Mouse (Mus musculus) myocyte (in vitro differentiated cells): ENCODE results near the gene Srgap2. TPM values are rescaled to one million over a fixed set of nuclear protein-coding genes. Genes with fewer than 3 reads are reported as not detected.

Experiments used
- H3K27me3 ChIP-seq: one replicate; pipeline ENCODE4 v1.6.1; 2011; ENCODE audit not compliant: control insufficient read depth, insufficient read depth, insufficient read length
- H3K36me3 ChIP-seq: one replicate; pipeline ENCODE4 v1.6.1; 2011; ENCODE audit not compliant: control insufficient read depth, insufficient read depth
- H3K4me2 ChIP-seq: one replicate; pipeline ENCODE4 v1.6.1; 2011; ENCODE audit warnings: low read depth, control low read depth
- H3K4me3 ChIP-seq: one replicate; pipeline ENCODE4 v1.5.1; 2011; ENCODE audit warnings: mild to moderate bottlenecking, control low read depth, moderate library complexity
- H3K79me2 ChIP-seq: one replicate; pipeline ENCODE4 v1.6.1; 2011; ENCODE audit not compliant: control insufficient read depth, insufficient read depth
- H3ac ChIP-seq: one replicate; pipeline ENCODE4 v1.6.1; 2011; ENCODE audit not compliant: control insufficient read depth, insufficient read length
- CEBPB ChIP-seq: IDR thresholded peaks from 2 replicates; pipeline ENCODE4 v1.6.1; 2011; ENCODE audit warnings: mild to moderate bottlenecking, moderate library complexity; ENCODE audit not compliant: poor library complexity, insufficient read depth, severe bottlenecking
- E2F4 ChIP-seq: IDR thresholded peaks from one replicate; pipeline ENCODE4 v1.6.1; 2011; ENCODE audit warnings: mild to moderate bottlenecking, control low read depth, moderate library complexity; ENCODE audit not compliant: insufficient read depth
- MAX ChIP-seq: IDR thresholded peaks from one replicate; pipeline ENCODE4 v1.6.1; 2011; ENCODE audit warnings: low read depth, mild to moderate bottlenecking, control low read depth
- MYOD1 ChIP-seq, 3 experiments: IDR thresholded peaks; one replicate each; pipeline ENCODE4 v1.6.1; 2011; ENCODE audit warnings: control low read depth in 2 of 3, low read depth in 2 of 3, mild to moderate bottlenecking in 2 of 3, moderate library complexity in 1 of 3; ENCODE audit not compliant: insufficient read length in 2 of 3, control insufficient read depth in 1 of 3
- MYOG ChIP-seq, 3 experiments: IDR thresholded peaks; one replicate each; pipeline ENCODE4 v1.6.1; 2011; ENCODE audit warnings: control low read depth in 2 of 3, low read depth in 2 of 3, mild to moderate bottlenecking in 2 of 3; ENCODE audit not compliant: insufficient read length in 2 of 3, control insufficient read depth in 1 of 3, insufficient read depth in 1 of 3
- POLR2A ChIP-seq: IDR thresholded peaks from one replicate; pipeline ENCODE4 v1.6.1; 2011; ENCODE audit warnings: low read depth, mild to moderate bottlenecking, control low read depth, moderate library complexity; ENCODE audit not compliant: insufficient read length
- POLR2AphosphoS2 ChIP-seq: IDR thresholded peaks from one replicate; pipeline ENCODE4 v1.6.1; 2011; ENCODE audit warnings: low read depth, control low read depth; ENCODE audit not compliant: insufficient read length
- REST ChIP-seq: IDR thresholded peaks from one replicate; pipeline ENCODE4 v1.6.1; 2011; ENCODE audit warnings: mild to moderate bottlenecking, control low read depth, moderate library complexity; ENCODE audit not compliant: insufficient read depth, insufficient read length
- SRF ChIP-seq: IDR thresholded peaks from one replicate; pipeline ENCODE4 v1.6.1; 2011; ENCODE audit warnings: low read depth; ENCODE audit not compliant: control insufficient read depth, insufficient read length
- TCF12 ChIP-seq: IDR thresholded peaks from one replicate; pipeline ENCODE4 v1.6.1; 2011; ENCODE audit warnings: mild to moderate bottlenecking, control low read depth; ENCODE audit not compliant: poor library complexity, insufficient read depth, severe bottlenecking
- TCF3 ChIP-seq: IDR thresholded peaks from one replicate; pipeline ENCODE4 v1.6.1; 2011; ENCODE audit warnings: low read depth, control low read depth; ENCODE audit not compliant: insufficient read length
- USF1 ChIP-seq: IDR thresholded peaks from one replicate; pipeline ENCODE4 v1.6.1; 2011; ENCODE audit warnings: low read depth, mild to moderate bottlenecking, control low read depth, moderate library complexity
- polyA plus RNA-seq: library from polyadenylated mRNA; unstranded; fragments of >200 nt; fragmentation: generic; extraction: Trizol; gene quantifications from one replicate; pipeline ENCODE4 v1.2.1, GENCODE M21; 2012; ENCODE audit warnings: missing spikeins

Srgap2 gene
- polyA plus RNA-seq, 1 experiment = 19.1 TPM

DNA sequence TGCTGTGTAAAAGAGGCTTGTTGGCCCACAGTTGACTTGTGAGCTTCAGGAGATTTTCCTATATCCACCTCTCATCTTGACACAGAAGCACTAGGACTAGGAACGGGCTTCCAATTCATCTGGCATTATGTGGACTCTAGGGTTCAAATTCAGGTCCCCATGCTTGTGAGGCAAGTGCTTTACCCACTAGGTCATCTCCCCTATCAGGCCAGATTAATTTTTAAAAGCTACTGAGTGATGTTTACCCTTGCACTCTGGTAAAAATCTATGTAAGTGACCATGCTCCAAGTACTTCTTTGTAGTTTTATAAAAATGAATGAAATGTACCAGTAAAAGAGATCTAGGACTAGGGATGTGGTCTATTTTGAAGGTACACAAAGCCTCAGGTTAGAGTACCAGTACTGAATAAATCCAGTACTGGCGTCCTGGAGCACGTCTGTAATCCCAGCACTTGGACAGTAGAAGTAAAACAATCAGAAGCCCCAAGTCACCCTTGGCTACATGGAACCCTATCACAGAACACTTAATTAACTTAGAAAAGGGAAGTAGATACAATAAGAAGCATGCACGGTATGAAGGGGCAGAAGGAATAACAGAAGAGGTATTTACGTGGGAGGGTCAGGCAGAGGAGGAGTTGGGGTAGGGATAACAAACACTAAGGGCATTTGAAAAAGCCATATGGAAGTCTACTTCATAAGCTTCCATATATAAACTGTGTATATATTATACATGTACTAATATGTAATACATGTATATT, 40.9 kb downstream of the Srgap2 start:
- Histone ChIP-seq H3K4me3 (no peak overlapping the region), H3K36me3 (no peaks in the 10 kb centered on the region), H3ac (no peak overlapping the region), H3K4me2 (no peak overlapping the region), H3K27me3 (no peaks in the 10 kb centered on the region), H3K79me2 (peaks cover 82% of the 10 kb centered on the region)
- no peak for TF ChIP-seq POLR2AphosphoS2
- no peak for TF ChIP-seq SRF
- no peak for TF ChIP-seq POLR2A
- no peak for TF ChIP-seq MYOG (IDR thresholded peaks at IDR 0.05; ENCODE audit: control insufficient read depth in 1 of 3, insufficient read depth in 1 of 3, insufficient read length in 2 of 3, low read depth in 2 of 3)
- TF ChIP-seq USF1 = no peak
- no peak for TF ChIP-seq CEBPB
- no peak for TF ChIP-seq MYOD1 (IDR thresholded peaks at IDR 0.05; ENCODE audit: control insufficient read depth in 1 of 3, insufficient read length in 2 of 3, low read depth in 2 of 3)
- TF ChIP-seq TCF3 = no peak
- TF ChIP-seq MAX = no peak
- no peak for TF ChIP-seq REST
- no peak for TF ChIP-seq TCF12
- no peak for TF ChIP-seq E2F4

DNA sequence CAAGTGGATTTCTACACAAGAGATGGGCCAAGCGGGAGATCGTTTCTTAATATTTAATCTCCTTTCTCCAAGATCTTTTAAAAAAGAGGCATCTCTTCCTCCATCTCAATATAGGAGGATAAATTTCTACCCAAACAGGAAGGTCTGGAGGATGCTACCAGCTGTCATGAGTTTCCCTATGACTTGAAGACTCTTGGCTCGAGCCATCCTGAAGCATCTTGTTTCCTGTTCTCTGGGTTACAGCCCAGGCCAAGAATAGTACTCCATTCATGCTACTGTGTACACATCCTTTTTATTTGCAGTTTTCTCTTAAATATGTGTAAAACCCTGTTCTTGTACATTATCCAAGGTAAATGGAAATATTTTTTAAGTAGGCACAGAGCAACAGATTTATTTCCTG, 44.9 kb downstream of the Srgap2 start:
- Histone ChIP-seq H3K36me3 (no peaks in the 10 kb centered on the region), H3K4me3 (no peak overlapping the region), H3ac (no peak overlapping the region), H3K79me2 (peaks cover 60% of the 10 kb centered on the region), H3K27me3 (no peaks in the 10 kb centered on the region), H3K4me2 (no peak overlapping the region)
- TF ChIP-seq POLR2A (no peak), E2F4 (no peak), TCF3 (no peak), SRF (no peak), POLR2AphosphoS2 (no peak), USF1 (no peak), TCF12 (no peak), CEBPB (no peak), MYOD1 (IDR thresholded peaks at IDR 0.05; ENCODE audit: control insufficient read depth in 1 of 3, insufficient read length in 2 of 3, low read depth in 2 of 3) (no peak), REST (no peak), MAX (no peak), MYOG (IDR thresholded peaks at IDR 0.05; ENCODE audit: control insufficient read depth in 1 of 3, insufficient read depth in 1 of 3, insufficient read length in 2 of 3, low read depth in 2 of 3) (no peak)

DNA sequence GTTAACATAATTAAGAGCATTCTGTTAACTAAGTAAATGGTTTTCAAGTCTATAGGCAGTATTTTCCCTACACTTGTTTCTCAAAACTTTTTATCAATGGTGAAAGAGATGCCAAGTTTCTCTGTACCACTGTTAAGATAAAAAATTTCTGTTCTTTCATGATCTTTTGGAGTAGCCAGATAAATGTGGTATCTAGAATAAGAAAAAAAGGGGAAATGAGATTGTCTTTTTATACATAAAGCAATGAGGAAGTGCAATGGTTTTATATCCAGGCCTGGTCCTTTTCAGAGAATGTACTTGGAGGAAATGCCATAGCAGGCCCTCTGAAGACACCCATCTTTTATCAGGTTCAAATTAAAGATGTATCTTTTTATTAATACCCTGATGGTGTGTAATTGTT, 45.8 kb downstream of the Srgap2 start:
- H3K79me2 ChIP-seq = peaks cover 62% of the 10 kb centered on the region
- no peak for TF ChIP-seq USF1
- TF ChIP-seq E2F4 = no peak
- TF ChIP-seq MYOG (IDR thresholded peaks at IDR 0.05; ENCODE audit: control insufficient read depth in 1 of 3, insufficient read depth in 1 of 3, insufficient read length in 2 of 3, low read depth in 2 of 3) = no peak
- TF ChIP-seq MYOD1 (IDR thresholded peaks at IDR 0.05; ENCODE audit: control insufficient read depth in 1 of 3, insufficient read length in 2 of 3, low read depth in 2 of 3) = no peak
- no peak for TF ChIP-seq REST
- no peak for TF ChIP-seq POLR2A
- H3K4me3 ChIP-seq = no peak overlapping the region
- no peaks in the 10 kb centered on the region for H3K36me3 ChIP-seq
- H3ac ChIP-seq = no peak overlapping the region
- H3K27me3 ChIP-seq = no peaks in the 10 kb centered on the region
- H3K4me2 ChIP-seq = no peak overlapping the region

DNA sequence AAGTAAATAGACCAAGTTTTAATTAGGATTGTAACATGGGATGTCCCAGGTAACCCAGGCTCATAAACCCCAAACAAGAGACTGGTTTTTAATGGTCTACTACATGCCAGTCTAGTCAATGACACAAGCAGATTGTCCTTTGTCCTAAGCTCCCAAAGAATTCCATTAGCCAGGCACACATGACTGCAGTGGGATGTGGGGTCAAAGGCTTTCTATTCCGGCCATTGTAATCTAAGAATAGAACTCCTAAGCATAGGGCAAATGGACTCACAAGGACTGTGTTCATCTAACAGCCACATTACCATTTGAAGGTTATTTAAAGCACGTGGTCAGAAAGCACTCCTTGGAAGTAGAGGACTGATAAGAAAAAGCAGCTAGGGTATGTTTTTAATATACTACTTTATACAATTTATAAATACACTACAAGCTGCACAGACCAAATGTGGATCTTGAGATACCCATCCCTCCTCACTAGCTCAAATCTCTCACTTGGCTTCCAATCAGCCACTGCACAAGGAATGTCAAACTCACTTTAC, 48.3 kb downstream of the Srgap2 start:
- Histone ChIP-seq H3K79me2 (peaks cover 55% of the 10 kb centered on the region), H3K27me3 (no peaks in the 10 kb centered on the region), H3K4me2 (peak overlapping the region; percentile 24), H3K36me3 (no peaks in the 10 kb centered on the region), H3K4me3 (no peak overlapping the region), H3ac (no peak overlapping the region)
- TF ChIP-seq POLR2AphosphoS2 = no peak
- TF ChIP-seq USF1 = peak; percentile 3

DNA sequence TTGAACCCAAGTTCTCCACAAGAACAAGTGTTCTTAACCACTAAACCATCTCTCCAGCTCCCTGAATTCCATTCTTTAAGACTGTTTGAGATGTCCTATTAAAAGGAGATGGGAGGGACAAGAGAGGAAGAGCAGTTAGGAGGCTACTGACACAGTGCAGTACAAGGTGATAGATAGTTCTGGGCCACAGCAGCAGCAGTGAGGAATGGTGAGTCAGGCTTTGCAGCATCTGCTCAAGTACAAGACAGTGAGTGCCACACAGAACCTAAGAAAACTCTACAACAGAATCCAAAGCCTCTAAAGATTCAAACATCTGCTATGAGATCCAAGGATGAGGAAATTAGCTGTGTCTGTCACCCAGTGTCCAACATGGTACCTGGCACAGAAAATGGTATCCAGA, 51.8 kb downstream of the Srgap2 start:
- Histone ChIP-seq H3K36me3 (no peaks in the 10 kb centered on the region), H3K79me2 (peaks cover 60% of the 10 kb centered on the region), H3K27me3 (no peaks in the 10 kb centered on the region), H3ac (no peak overlapping the region), H3K4me2 (no peak overlapping the region), H3K4me3 (no peak overlapping the region)
- TF ChIP-seq MAX (no peak), MYOD1 (IDR thresholded peaks at IDR 0.05; ENCODE audit: control insufficient read depth in 1 of 3, insufficient read length in 2 of 3, low read depth in 2 of 3) (peak in 1 of 3 experiments; percentile 16)
